Comparison of ENCODE assay signal across 8 mouse cellular contexts in genomic region chr17:87367640-87368039, GRCm38 (mm10). TPM values are rescaled to one million over a fixed set of nuclear protein-coding genes. Genes with fewer than 3 reads are reported as not detected.
A peak's percentile ranks its signal among the peaks of the same experiment; 100 is the strongest.
DNase-seq lines count a peak whose midpoint lies in the region; ATAC-seq lines count a peak whose summit lies in the region.
"Had no signal": no experiment of that assay in that cellular context is flagged by ENCODE, and none has a peak within 500 bp of the region (broad histone marks: within the 10 kb centered on the region; RNA-seq: fewer than 3 reads in every experiment).

No protein-coding gene starts in this region.

- peaks cover 10% of the 10 kb centered on the region; the same call in 1 of the 2 replicates for H3K9me3 ChIP-seq in megakaryocyte, embryonic 14.5 days

- no peaks in the 10 kb centered on the region for H3K27me3 ChIP-seq in megakaryocyte, embryonic 14.5 days (replicated peaks)

- no peak for ATAC-seq in megakaryocyte, adult 5-6 weeks (ENCODE audit: poor library complexity, severe bottlenecking)
- ATAC-seq in erythroid progenitor cell, adult 5-6 weeks (replicated peaks; ENCODE audit: low FRiP score, poor library complexity, severe bottlenecking) = no peak

- H3K4me1 ChIP-seq in megakaryocyte, embryonic 14.5 days = peaks cover 66% of the 10 kb centered on the region

- peaks cover 82% of the 10 kb centered on the region for H3K36me3 ChIP-seq in megakaryocyte, embryonic 14.5 days (replicated peaks; ENCODE audit: low read length)

- peak; percentile 36 to 58 for DNase-seq in cerebellum, postnatal 25 days
- peak; percentile 75 to 81 for DNase-seq in heart, adult 9 months (ENCODE audit: low spot score in 2 of 2)
- DNase-seq in layer of hippocampus, adult 8-10 months (ENCODE audit: low spot score in 2 of 2) = peak; percentile 63 to 68
- DNase-seq in ovary, postnatal 36 days (ENCODE audit: low spot score) = peak; percentile 55

- peak overlapping the region; percentile 83 for H3K4me3 ChIP-seq in megakaryocyte, embryonic 14.5 days (replicated peaks)

RNA-seq across cellular contexts. Expression of gene Stpg4, which starts 59.9 kb away (rescaled TPM):
- polyA plus RNA-seq in megakaryocyte, embryonic 14.5 days (2012; ENCODE audit: insufficient read depth, low replicate concordance) = not detected in 2 replicates
- total RNA-seq in megakaryocyte, adult 5-6 weeks (2015) = not detected in 2 replicates
- total RNA-seq in megakaryocyte, adult 5-6 weeks (2017) = not detected in 2 replicates
- not detected for total RNA-seq in layer of hippocampus, adult 8-10 months (2022)
- total RNA-seq in erythroid progenitor cell, adult 5-6 weeks (2015; ENCODE audit: low replicate concordance) = not detected in 2 replicates
- total RNA-seq in erythroid progenitor cell, adult 5-6 weeks (2017; ENCODE audit: low replicate concordance) = 3.1 TPM in 1 of 2 replicates, not detected in the other
- polyA plus RNA-seq: heart, embryonic 14.5 days had no signal
